Mouse (Mus musculus) intestine, embryonic 14.5 days (tissue): ENCODE measurements around the gene Pacs2. TPM values are rescaled to one million over a fixed set of nuclear protein-coding genes. Genes with fewer than 3 reads are reported as not detected.

Experiments
- ATAC-seq: fragments of 200-750 bp; cut with Nextera tagmentation; replicated peaks from 2 replicates; pipeline ENCODE4 v1.8.0; 2017; ENCODE audit warnings: low read depth, moderate number of reproducible peaks, moderate TSS enrichment, moderate library complexity; ENCODE audit not compliant: low FRiP score, low TSS enrichment
- DNase-seq: peaks from one replicate; pipeline ENCODE4 v3.0.0-alpha.2; 2018; ENCODE audit warnings: low spot score
- H3K27ac ChIP-seq: fragments of 300-500 bp; sonication (generic); 2 replicates; pipeline ENCODE4 v1.5.1; 2014; ENCODE audit warnings: low read depth, mild to moderate bottlenecking, control low read depth
- H3K27me3 ChIP-seq: fragments of 300-500 bp; sonication (generic); replicated peaks from 2 replicates; pipeline ENCODE4 v1.6.1; 2014; ENCODE audit warnings: low read length, control low read depth; ENCODE audit not compliant: control insufficient read depth, insufficient read depth
- H3K36me3 ChIP-seq: fragments of 300-500 bp; sonication (generic); 2 replicates; pipeline ENCODE4 v1.6.1; 2014; ENCODE audit warnings: low read length, control low read depth; ENCODE audit not compliant: control insufficient read depth, insufficient read depth
- H3K4me1 ChIP-seq: fragments of 300-500 bp; sonication (generic); replicated peaks from 2 replicates; pipeline ENCODE4 v1.6.1; 2014; ENCODE audit warnings: low read length, control low read depth, mixed read lengths; ENCODE audit not compliant: control insufficient read depth, insufficient read depth
- H3K4me2 ChIP-seq: fragments of 300-500 bp; sonication (generic); 2 replicates; pipeline ENCODE4 v1.6.1; 2014; ENCODE audit warnings: low read length
- H3K4me3 ChIP-seq: fragments of 300-500 bp; sonication (generic); 2 replicates; pipeline ENCODE4 v1.5.1; 2014; ENCODE audit warnings: low read depth, low read length, control low read depth, mixed read lengths
- H3K9ac ChIP-seq: fragments of 300-500 bp; sonication (generic); 2 replicates; pipeline ENCODE4 v1.6.1; 2014; ENCODE audit warnings: mild to moderate bottlenecking, low read length
- H3K9me3 ChIP-seq: fragments of 300-500 bp; sonication (generic); 2 replicates; pipeline ENCODE4 v1.6.1; 2016; ENCODE audit warnings: low read length, control low read depth; ENCODE audit not compliant: control insufficient read depth
- WGBS: fragments of 180-500 bp; shearing (Covaris S2); extraction: QIAGEN DNeasy Blood & Tissue Kit; methylation state at CpG from one replicate; pipeline ENCODE4 v1.1.7; 2014; 5-methylcytosine and 5-hydroxymethylcytosine counted together
- polyA plus RNA-seq: library from polyadenylated mRNA; unstranded; fragments of >200 nt; fragmentation: Nextera tagmentation; extraction: Ambion mirVana; gene quantifications from 2 replicates; pipeline ENCODE4 v1.2.1, GENCODE M21; 2014

The Pacs2 gene
- 12.5 and 14.3 TPM in 2 replicates for polyA plus RNA-seq

DNA sequence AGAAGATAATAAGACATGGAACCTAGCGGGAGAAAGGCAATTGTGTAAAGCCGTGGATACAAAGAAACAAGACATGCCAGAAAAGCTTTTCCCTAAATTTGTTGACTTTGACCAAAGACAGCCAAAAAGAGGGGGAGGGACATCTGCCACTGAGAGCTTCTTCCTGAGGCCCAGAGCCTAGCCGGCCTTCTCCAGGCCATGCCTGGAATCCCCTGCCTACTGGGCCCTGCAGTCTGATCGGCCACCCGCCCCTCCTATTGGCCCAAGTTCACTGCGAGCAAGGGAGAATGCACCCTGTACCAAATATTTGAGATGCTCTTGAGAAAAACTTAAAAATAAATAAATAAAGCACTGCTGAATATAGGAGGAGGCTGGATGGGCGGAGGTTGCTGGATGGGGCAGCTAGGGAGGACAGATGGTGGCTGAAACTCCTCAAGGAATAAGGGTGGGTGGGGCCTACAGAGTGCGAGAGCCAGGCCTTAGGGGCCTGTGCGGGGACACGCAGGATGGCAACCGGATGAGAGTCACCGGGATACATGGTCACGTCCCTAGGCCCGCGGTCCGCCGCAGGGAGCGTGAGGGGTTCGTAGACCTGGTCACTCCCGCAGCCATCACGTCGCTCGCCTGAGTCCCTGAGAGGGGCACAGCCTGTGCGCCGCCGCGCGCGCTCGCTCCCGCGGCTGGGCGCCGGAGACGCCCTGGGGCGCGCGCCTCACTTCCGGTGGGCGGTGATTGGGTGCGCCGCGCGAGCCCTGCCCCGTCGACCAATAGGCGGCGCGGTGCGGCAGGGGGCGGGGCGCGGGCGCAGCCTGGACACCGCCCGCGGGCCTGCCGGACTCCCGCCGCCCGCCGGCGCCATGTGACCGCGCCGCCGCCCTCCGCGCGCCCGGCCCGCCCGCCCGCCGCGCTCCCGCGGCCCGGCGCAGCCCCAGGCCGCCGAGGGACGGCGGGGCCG, at the start of gene Pacs2:
Gene Pacs2, plus strand, starts transcription at position 905 of the 955 bp plus-strand sequence.
- Histone ChIP-seq H3K4me1 (peaks cover 18% of the 10 kb centered on the region), H3K9ac (peak within 1 kb of the TSS; percentile 81), H3K9me3 (no peaks in the 10 kb centered on the region), H3K4me2 (peak within 1 kb of the TSS; percentile 74), H3K36me3 (no peaks in the 10 kb centered on the region), H3K4me3 (peak within 1 kb of the TSS; percentile 91), H3K27ac (peak within 1 kb of the TSS; percentile 88), H3K27me3 (no peaks in the 10 kb centered on the region)
- DNase-seq, result peak; percentile 93
- 3% methylated on average over 58 of the region's 85 CpGs for WGBS
- ATAC-seq, result peak; percentile 95

DNA sequence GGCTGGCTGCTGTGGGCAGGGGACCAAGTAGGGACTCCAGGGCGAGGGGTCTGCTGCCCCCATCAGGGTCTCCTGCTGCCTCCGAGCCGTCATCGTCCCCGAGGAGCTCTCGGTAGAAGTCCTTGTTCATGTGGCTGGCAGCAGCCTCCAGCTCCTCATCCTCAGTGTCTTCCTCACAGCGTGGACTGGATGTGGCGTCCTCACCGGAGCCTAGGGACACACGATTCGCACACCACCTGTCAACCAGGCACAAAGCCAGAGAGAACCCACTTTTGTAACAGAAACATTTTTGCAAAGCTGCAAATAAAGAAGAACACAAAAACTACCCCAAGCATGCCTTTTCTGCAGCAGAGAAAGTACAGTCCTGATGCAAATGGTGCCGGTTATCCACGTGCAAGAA, 48.5 kb upstream of the Pacs2 start:
- H3K9ac ChIP-seq, result no peak overlapping the region
- H3K36me3 ChIP-seq, result peaks cover 99% of the 10 kb centered on the region
- no peak for DNase-seq
- no peak overlapping the region for H3K4me3 ChIP-seq
- 92% methylated on average over 13 of the region's 13 CpGs for WGBS
- H3K4me2 ChIP-seq, result no peak overlapping the region
- H3K9me3 ChIP-seq, result no peaks in the 10 kb centered on the region
- no peaks in the 10 kb centered on the region for H3K27me3 ChIP-seq
- ATAC-seq, result no peak
- H3K27ac ChIP-seq, result no peak overlapping the region
- H3K4me1 ChIP-seq, result no peaks in the 10 kb centered on the region

DNA sequence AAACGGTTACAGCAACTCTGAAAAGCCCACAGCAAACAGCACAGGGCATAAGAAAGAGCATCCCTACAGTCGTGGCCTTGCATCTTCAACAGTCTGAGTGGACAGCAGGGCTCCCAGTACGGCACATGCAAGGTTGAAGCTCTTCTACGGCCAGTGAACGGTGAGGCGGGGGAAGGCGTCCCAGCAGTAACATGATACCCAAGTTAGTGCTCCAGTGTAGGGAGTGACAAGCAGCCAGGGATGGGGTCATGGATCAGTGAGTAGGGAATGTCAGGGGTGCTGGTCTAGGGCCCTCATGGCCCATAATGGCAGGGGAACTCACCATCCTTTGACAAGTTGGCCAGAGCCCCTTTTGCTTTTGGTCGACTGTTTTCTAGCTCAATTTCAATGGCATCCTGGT, 45.4 kb upstream of the Pacs2 start:
- ATAC-seq (no peak), DNase-seq (no peak)
- Histone ChIP-seq H3K4me3 (no peak overlapping the region), H3K36me3 (peaks cover 99% of the 10 kb centered on the region), H3K9ac (no peak overlapping the region), H3K27me3 (no peaks in the 10 kb centered on the region), H3K4me1 (no peaks in the 10 kb centered on the region), H3K9me3 (no peaks in the 10 kb centered on the region), H3K27ac (no peak overlapping the region), H3K4me2 (no peak overlapping the region)
- 68% methylated on average over 8 of the region's 8 CpGs for WGBS

DNA sequence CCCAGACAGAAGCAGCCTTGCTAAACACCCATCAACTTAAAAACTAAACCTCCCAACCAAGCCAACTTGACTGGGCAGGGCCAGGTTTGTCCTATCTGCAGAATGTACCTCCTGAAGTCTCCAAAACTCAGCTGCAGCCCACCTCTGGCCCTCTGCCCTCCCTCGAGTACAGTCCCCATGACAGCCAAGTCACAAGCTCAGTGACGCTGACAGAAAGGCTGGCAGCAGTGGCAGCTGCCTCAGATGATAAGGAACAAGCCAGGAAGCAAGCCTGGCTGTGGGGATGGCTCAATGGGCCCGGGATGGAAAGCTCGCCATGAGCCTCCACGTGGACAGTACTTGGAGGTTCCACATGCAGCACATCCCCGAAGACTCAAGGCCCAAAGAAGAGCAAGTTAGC, 44.7 kb upstream of the Pacs2 start:
- H3K4me3 ChIP-seq, result no peak overlapping the region
- 88% methylated on average over 6 of the region's 6 CpGs for WGBS
- peaks cover 96% of the 10 kb centered on the region for H3K36me3 ChIP-seq
- no peaks in the 10 kb centered on the region for H3K9me3 ChIP-seq
- H3K4me1 ChIP-seq, result no peaks in the 10 kb centered on the region
- H3K4me2 ChIP-seq, result no peak overlapping the region
- H3K9ac ChIP-seq, result no peak overlapping the region
- H3K27ac ChIP-seq, result no peak overlapping the region
- H3K27me3 ChIP-seq, result no peaks in the 10 kb centered on the region
- DNase-seq, result no peak
- no peak for ATAC-seq

GRCm38 (mm10) chr12:112974736-112975135, 39.6 kb upstream of the Pacs2 start:
- H3K4me2 ChIP-seq, result no peak overlapping the region
- no peaks in the 10 kb centered on the region for H3K27me3 ChIP-seq
- WGBS, result 84% methylated on average over 9 of the region's 9 CpGs
- DNase-seq (no peak), ATAC-seq (no peak)
- H3K9ac ChIP-seq, result no peak overlapping the region
- no peak overlapping the region for H3K27ac ChIP-seq
- H3K4me1 ChIP-seq, result peaks cover 5% of the 10 kb centered on the region
- H3K36me3 ChIP-seq, result peaks cover 68% of the 10 kb centered on the region
- H3K4me3 ChIP-seq, result no peak overlapping the region
- no peaks in the 10 kb centered on the region for H3K9me3 ChIP-seq

DNA sequence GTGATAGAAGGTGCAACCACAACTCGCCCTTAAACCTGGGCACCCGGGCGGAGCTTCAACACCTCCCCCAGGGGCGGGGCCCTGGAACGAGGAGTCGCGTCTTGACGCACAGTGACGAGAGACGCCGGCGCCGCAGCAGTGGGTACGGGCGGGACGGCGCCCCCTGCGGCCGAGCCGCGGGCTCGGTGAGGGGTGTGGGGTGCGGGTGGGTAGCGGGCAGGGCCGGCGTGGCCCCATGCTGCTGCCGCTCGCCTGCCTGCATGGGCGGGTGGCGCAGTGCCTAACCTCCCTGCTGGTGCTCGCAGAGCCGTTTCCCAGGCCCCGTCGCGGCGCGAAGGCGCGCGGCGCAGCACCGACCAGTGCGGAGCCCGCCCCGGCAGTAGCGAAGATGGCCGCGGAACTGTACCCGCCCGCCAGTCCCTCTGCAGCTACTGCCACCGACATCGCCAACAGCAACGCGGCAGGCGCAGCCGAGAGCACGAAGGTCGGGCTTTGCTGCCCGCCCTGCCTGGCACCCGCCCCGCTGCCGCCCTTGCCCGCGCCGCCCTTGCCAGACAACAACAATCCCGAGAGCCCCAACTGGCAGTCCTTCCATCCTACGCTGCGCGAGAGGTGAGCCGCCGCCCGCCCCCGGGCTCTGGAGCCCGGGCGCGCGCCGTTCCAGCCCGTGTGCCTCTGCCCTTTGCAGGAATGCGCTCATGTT, 37.8 kb upstream of the Pacs2 start, which contains the start of gene Btbd6:
Gene Btbd6, plus strand, starts transcription at position 112 of the 703 bp plus-strand sequence.
- Histone ChIP-seq H3K9me3 (no peaks in the 10 kb centered on the region), H3K36me3 (peaks cover 69% of the 10 kb centered on the region), H3K27ac (peak within 1 kb of the TSS; percentile 60; the same call in 1 of the 2 replicates), H3K9ac (peak within 1 kb of the TSS; percentile 57), H3K4me3 (peak within 1 kb of the TSS; percentile 47), H3K27me3 (no peaks in the 10 kb centered on the region), H3K4me1 (peaks cover 5% of the 10 kb centered on the region), H3K4me2 (peak within 1 kb of the TSS; percentile 67)
- ATAC-seq, result peak; percentile 96
- DNase-seq, result peak; percentile 90
- under 1% methylated on average over 72 of the region's 80 CpGs for WGBS

DNA sequence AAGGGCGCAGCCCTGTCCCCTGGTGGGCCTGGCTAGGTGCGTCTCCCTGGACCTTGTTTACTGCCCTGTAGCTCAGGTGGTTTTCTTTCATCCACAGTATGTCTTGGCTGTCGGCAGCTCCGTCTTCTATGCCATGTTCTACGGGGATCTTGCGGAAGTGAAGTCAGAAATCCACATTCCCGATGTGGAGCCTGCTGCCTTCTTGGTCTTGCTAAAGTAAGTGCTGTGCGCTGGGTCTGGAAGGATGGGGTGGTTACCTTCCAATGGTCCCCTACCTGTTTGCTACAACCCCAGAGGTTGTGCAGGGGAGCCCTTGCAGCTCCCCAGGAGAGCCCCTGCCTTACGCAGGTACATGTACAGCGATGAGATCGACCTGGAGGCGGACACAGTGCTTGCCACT, 37.2 kb upstream of the Pacs2 start:
- ATAC-seq, result no peak; the same call in 1 of the 2 replicates
- H3K27ac ChIP-seq, result peak overlapping the region; percentile 60; the same call in 1 of the 2 replicates
- WGBS, result 40% methylated on average over 12 of the region's 12 CpGs

GRCm38 (mm10) chr12:112982031-112982430, 32.3 kb upstream of the Pacs2 start:
- Histone ChIP-seq H3K27me3 (no peaks in the 10 kb centered on the region), H3K4me1 (peaks cover 4% of the 10 kb centered on the region), H3K36me3 (peaks cover 90% of the 10 kb centered on the region), H3K9me3 (no peaks in the 10 kb centered on the region), H3K4me2 (no peak overlapping the region), H3K4me3 (no peak overlapping the region), H3K9ac (no peak overlapping the region), H3K27ac (no peak overlapping the region)
- DNase-seq (no peak), ATAC-seq (no peak)
- 88% methylated on average over 2 of the region's 2 CpGs for WGBS

More for the DNA sequence above, 37.2 kb upstream of the Pacs2 start:
- H3K27me3 ChIP-seq, result no peaks in the 10 kb centered on the region
- H3K4me2 ChIP-seq, result peak overlapping the region; percentile 67
- no peak for DNase-seq
- peak overlapping the region; percentile 57 for H3K9ac ChIP-seq
- peaks cover 69% of the 10 kb centered on the region for H3K36me3 ChIP-seq
- peaks cover 5% of the 10 kb centered on the region for H3K4me1 ChIP-seq
- peak overlapping the region; percentile 47 for H3K4me3 ChIP-seq
- H3K9me3 ChIP-seq, result no peaks in the 10 kb centered on the region
